Mouse (Mus musculus) embryonic facial prominence, embryonic 12.5 days (tissue): ENCODE data around the gene Ptma. TPM values are rescaled to one million over a fixed set of nuclear protein-coding genes. Genes with fewer than 3 reads are reported as not detected.
"Not testable (repeated sequence)": the region's sequence is repeated elsewhere in the genome, so short reads cannot be mapped to it uniquely, and the experiment has no call there.

Experiments used
- ATAC-seq: fragments of 200-750 bp; cut with Nextera tagmentation; 2 replicates; pipeline ENCODE4 v1.8.0; 2017; ENCODE audit not compliant: insufficient number of reproducible peaks, insufficient read depth, low FRiP score, low TSS enrichment
- H3K27ac ChIP-seq: fragments of 300-500 bp; sonication (generic); 2 replicates; pipeline ENCODE4 v1.5.1; 2016; ENCODE audit warnings: mild to moderate bottlenecking
- H3K27me3 ChIP-seq: fragments of 300-500 bp; sonication (generic); 2 replicates; pipeline ENCODE4 v1.6.1; 2016; ENCODE audit warnings: mild to moderate bottlenecking, moderate library complexity
- H3K36me3 ChIP-seq: fragments of 300-500 bp; sonication (generic); 2 replicates; pipeline ENCODE4 v1.6.1; 2016; ENCODE audit warnings: mild to moderate bottlenecking
- H3K4me1 ChIP-seq: fragments of 300-500 bp; sonication (generic); 2 replicates; pipeline ENCODE4 v1.6.1; 2016
- H3K4me2 ChIP-seq: fragments of 300-500 bp; sonication (generic); replicated peaks from 2 replicates; pipeline ENCODE4 v1.6.1; 2016; ENCODE audit warnings: mild to moderate bottlenecking, moderate library complexity
- H3K4me3 ChIP-seq: fragments of 300-500 bp; sonication (generic); 2 replicates; pipeline ENCODE4 v1.5.1; 2016; ENCODE audit warnings: mild to moderate bottlenecking
- H3K9ac ChIP-seq: fragments of 300-500 bp; sonication (generic); 2 replicates; pipeline ENCODE4 v1.6.1; 2016; ENCODE audit warnings: mild to moderate bottlenecking, moderate library complexity
- H3K9me3 ChIP-seq: fragments of 300-500 bp; sonication (generic); 2 replicates; pipeline ENCODE4 v1.6.1; 2016; ENCODE audit warnings: mild to moderate bottlenecking, moderate library complexity
- WGBS: fragments of 180-500 bp; shearing (Covaris S2); methylation state at CpG from one replicate; pipeline ENCODE4 v1.1.7; 2016; 5-methylcytosine and 5-hydroxymethylcytosine counted together
- polyA plus RNA-seq: library from polyadenylated mRNA; unstranded; fragments of >200 nt; fragmentation: Nextera tagmentation; extraction: Ambion mirVana; gene quantifications from 2 replicates; pipeline ENCODE4 v1.2.1, GENCODE M21; 2016

Gene Ptma
- polyA plus RNA-seq = 3,116 and 3,315 TPM in 2 replicates

- Histone ChIP-seq H3K4me3 (peak within 1 kb of the TSS; percentile 100), H3K4me1 (peaks cover 34% of the 10 kb centered on the region), H3K4me2 (peak within 1 kb of the TSS; percentile 97), H3K27me3 (no peaks in the 10 kb centered on the region), H3K27ac (peak within 1 kb of the TSS; percentile 99), H3K9ac (peak within 1 kb of the TSS; percentile 100), H3K9me3 (no peaks in the 10 kb centered on the region), H3K36me3 (peaks cover 15% of the 10 kb centered on the region)
- under 1% methylated on average over 60 of the region's 63 CpGs for WGBS
- peak; percentile 96 for ATAC-seq
Measured at GRCm38 (mm10) chr1:86526116-86526788, at the start of gene Ptma. Ptma (plus strand) TSS chr1:86526726.

GRCm38 (mm10) chr1:86477738-86478285 is 48.7 kb upstream of the Ptma start:
- H3K36me3 ChIP-seq = no peaks in the 10 kb centered on the region
- no peak overlapping the region for H3K4me2 ChIP-seq
- H3K27me3 ChIP-seq = no peaks in the 10 kb centered on the region
- H3K9ac ChIP-seq = no peak overlapping the region
- H3K9me3 ChIP-seq = no peaks in the 10 kb centered on the region
- H3K4me1 ChIP-seq = peaks cover under 1% of the 10 kb centered on the region; the same call in 1 of the 2 replicates
- ATAC-seq = no peak
- no peak overlapping the region for H3K4me3 ChIP-seq
- H3K27ac ChIP-seq = no peak overlapping the region
- WGBS = 89% methylated on average over 5 of the region's 5 CpGs

GRCm38 (mm10) chr1:86479099-86479825 is 47.3 kb upstream of the Ptma start:
- 80% methylated on average over 8 of the region's 8 CpGs for WGBS
- 0 out of 2 replicates have a peak, but pooled peaks have one; percentile 61 for ATAC-seq
- Histone ChIP-seq H3K9ac (no peak overlapping the region), H3K27ac (no peak overlapping the region; the same call in 1 of the 2 replicates), H3K4me3 (no peak overlapping the region), H3K27me3 (no peaks in the 10 kb centered on the region), H3K9me3 (no peaks in the 10 kb centered on the region), H3K36me3 (no peaks in the 10 kb centered on the region), H3K4me2 (no peak overlapping the region), H3K4me1 (no peaks in the 10 kb centered on the region)

GRCm38 (mm10) chr1:86480288-86480687 is 46.2 kb upstream of the Ptma start:
- no peak for ATAC-seq
- WGBS = 89% methylated on average over 6 of the region's 6 CpGs
- Histone ChIP-seq H3K4me2 (no peak overlapping the region), H3K9ac (no peak overlapping the region), H3K4me1 (no peaks in the 10 kb centered on the region), H3K36me3 (no peaks in the 10 kb centered on the region), H3K9me3 (no peaks in the 10 kb centered on the region), H3K4me3 (no peak overlapping the region), H3K27ac (no peak overlapping the region), H3K27me3 (no peaks in the 10 kb centered on the region)

DNA sequence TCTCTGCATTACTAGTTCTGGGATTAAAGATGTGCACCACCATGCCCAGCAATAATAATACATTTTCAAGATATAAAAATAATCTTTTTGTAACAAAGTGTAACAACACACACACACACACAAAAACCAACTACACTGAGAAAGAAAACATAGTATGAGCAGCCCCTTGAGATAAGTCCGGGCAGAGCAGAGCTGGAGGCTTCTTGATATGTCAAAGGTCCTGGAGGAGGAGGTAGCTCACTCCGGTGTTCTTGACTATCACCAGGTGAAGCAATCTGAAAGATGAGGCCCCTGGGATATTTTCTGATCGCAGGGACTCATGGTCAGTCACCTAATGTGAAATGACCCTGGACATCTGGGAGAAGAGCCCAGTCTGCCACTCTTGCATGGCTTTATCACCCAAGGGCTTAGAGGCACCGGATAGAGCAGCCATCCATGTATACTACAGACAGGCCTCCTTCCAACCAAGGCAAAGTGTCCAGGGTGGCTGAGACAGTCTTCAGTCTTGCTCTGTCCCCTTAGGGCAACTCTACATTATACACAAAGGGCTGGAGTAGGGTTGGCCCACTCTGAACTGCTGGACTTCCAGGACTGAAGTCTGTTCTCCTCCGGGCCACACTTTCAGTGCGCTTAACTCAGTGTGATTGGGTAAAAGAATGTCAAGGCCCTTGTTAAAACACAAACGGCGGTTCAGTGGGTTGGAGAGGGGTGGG is 45.6 kb upstream of the Ptma start:
- Histone ChIP-seq H3K36me3 (no peaks in the 10 kb centered on the region), H3K9me3 (no peaks in the 10 kb centered on the region), H3K4me2 (no peak overlapping the region), H3K4me1 (no peaks in the 10 kb centered on the region), H3K4me3 (no peak overlapping the region), H3K27me3 (no peaks in the 10 kb centered on the region), H3K27ac (no peak overlapping the region), H3K9ac (no peak overlapping the region)
- peak; percentile 28; the same call in 1 of the 2 replicates for ATAC-seq
- WGBS = 84% methylated on average over 8 of the region's 8 CpGs

- 56% methylated on average over 7 of the region's 7 CpGs for WGBS
- ATAC-seq = 0 out of 2 replicates have a peak, but pooled peaks have one; percentile 18
Measured at GRCm38 (mm10) chr1:86481468-86481867, 45.1 kb upstream of the Ptma start.

DNA sequence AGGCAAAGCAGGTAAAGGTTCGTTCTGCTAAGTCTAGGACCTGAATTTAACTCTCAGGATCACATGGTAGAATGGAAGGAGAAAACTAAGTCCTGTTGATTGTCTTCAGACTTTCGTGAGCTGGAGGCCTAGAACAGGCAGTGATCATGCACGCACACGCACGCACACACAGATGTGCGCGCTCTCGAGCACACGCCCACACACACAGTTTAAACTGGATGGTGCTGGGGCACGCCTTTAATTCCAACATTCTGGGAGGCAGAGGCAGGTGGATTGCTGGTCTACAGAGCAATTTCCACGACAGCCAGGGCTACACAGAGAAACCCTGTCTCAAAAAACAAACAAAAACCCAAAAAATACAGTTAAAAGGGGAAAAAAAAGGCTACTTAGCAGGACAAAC is 44.2 kb upstream of the Ptma start:
- no peaks in the 10 kb centered on the region for H3K36me3 ChIP-seq
- ATAC-seq = no peak
- no peaks in the 10 kb centered on the region for H3K27me3 ChIP-seq
- H3K9ac ChIP-seq = no peak overlapping the region
- no peaks in the 10 kb centered on the region for H3K4me1 ChIP-seq
- no peak overlapping the region for H3K4me2 ChIP-seq
- no peaks in the 10 kb centered on the region for H3K9me3 ChIP-seq
- 82% methylated on average over 11 of the region's 11 CpGs for whole genome bisulfite sequencing
- H3K4me3 ChIP-seq = no peak overlapping the region
- peak overlapping the region; percentile 46; the same call in 1 of the 2 replicates for H3K27ac ChIP-seq

More at GRCm38 (mm10) chr1:86481468-86481867, 45.1 kb upstream of the Ptma start:
- Histone ChIP-seq H3K4me2 (no peak overlapping the region), H3K9ac (no peak overlapping the region), H3K4me1 (no peaks in the 10 kb centered on the region), H3K4me3 (no peak overlapping the region), H3K36me3 (no peaks in the 10 kb centered on the region), H3K27me3 (no peaks in the 10 kb centered on the region), H3K9me3 (no peaks in the 10 kb centered on the region), H3K27ac (peak overlapping the region; percentile 30; the same call in 1 of the 2 replicates)

DNA sequence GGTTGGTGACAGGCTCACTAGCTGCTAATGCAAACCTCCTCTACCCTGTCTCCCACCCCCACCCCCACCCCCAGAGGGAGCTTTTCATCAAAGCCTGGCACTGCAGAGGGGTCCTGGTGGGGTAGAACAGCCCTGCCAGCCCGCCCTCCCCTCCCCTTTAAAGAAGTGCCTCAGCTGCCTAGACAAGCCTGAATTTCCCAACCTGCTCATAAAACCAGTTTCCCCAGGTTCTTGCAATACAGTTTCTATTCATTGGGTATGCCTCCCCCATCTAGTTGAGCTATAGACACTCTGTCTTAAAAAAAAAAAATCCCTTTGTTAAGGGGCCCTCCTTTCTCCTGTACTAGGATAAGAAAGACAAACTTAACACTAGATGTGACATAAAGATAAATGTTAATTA is 43.8 kb upstream of the Ptma start:
- Histone ChIP-seq H3K9ac (no peak overlapping the region), H3K27me3 (no peaks in the 10 kb centered on the region), H3K36me3 (no peaks in the 10 kb centered on the region), H3K9me3 (no peaks in the 10 kb centered on the region), H3K4me1 (no peaks in the 10 kb centered on the region), H3K27ac (peak overlapping the region; percentile 46; the same call in 1 of the 2 replicates), H3K4me3 (no peak overlapping the region), H3K4me2 (no peak overlapping the region)
- ATAC-seq = no peak
- 50% methylated on average over 1 of the region's 1 CpGs for WGBS

- Histone ChIP-seq H3K9ac (no peak overlapping the region), H3K4me1 (peaks cover 4% of the 10 kb centered on the region; the same call in 1 of the 2 replicates), H3K4me2 (no peak overlapping the region), H3K36me3 (no peaks in the 10 kb centered on the region; the same call in 1 of the 2 replicates), H3K27me3 (no peaks in the 10 kb centered on the region), H3K4me3 (no peak overlapping the region), H3K27ac (no peak overlapping the region), H3K9me3 (no peaks in the 10 kb centered on the region)
- ATAC-seq = no peak
- WGBS = 91% methylated on average over 1 of the region's 1 CpGs
Measured at GRCm38 (mm10) chr1:86485346-86485745, 41.2 kb upstream of the Ptma start.

DNA sequence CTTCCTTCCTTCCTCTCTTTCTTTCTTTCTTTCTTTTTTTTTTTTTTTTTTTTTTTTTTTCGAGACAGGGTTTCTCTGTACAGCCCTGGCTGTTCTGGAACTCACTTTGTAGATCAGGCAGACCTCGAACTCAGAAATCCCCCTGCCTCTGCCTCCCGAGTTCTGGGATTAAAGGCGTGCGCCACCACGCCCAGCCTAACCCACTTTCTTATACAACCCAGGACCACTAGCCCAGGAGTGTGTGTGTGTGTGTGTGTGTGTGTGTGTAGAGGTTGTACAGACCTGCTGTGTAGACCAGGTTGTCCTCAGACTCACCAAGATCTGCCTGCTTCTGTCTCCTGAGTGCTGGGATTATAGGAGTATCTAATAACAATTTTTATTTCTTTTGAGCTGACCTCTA is 40.7 kb upstream of the Ptma start:
- ATAC-seq = not testable (repeated sequence)

GRCm38 (mm10) chr1:86486703-86487294 is 39.7 kb upstream of the Ptma start:
- peak overlapping the region; percentile 74 for H3K9ac ChIP-seq
- H3K27me3 ChIP-seq = no peaks in the 10 kb centered on the region
- ATAC-seq = no peak; the same call in 1 of the 2 replicates
- H3K4me2 ChIP-seq = peak overlapping the region; percentile 68
- no peaks in the 10 kb centered on the region for H3K9me3 ChIP-seq
- 10% methylated on average over 13 of the region's 13 CpGs for WGBS
- H3K4me1 ChIP-seq = peaks cover 5% of the 10 kb centered on the region
- H3K4me3 ChIP-seq = peak overlapping the region; percentile 66
- no peaks in the 10 kb centered on the region; the same call in 1 of the 2 replicates for H3K36me3 ChIP-seq
- peak overlapping the region; percentile 99 for H3K27ac ChIP-seq

More for the DNA sequence above, 40.7 kb upstream of the Ptma start:
- H3K27ac ChIP-seq, H3K4me2 ChIP-seq, H3K9me3 ChIP-seq, H3K27me3 ChIP-seq, H3K36me3 ChIP-seq, H3K4me1 ChIP-seq, H3K9ac ChIP-seq, H3K4me3 ChIP-seq: not testable (repeated sequence)
- 98% methylated on average over 6 of the region's 6 CpGs for WGBS
